Mouse (Mus musculus) embryonic stem cell, embryonic (primary cell): ENCODE measurements around the gene Ppp1r11.

ENCODE experiments used
- CTCF ChIA-PET, 4 experiments: fragments of 300-600 bp in 2 of 4; fragments of 350-600 bp in 2 of 4; sonication (Branson Sonifier 250); formaldehyde crosslinking; loops; one replicate each; lab custom pipeline; 2022; ENCODE audit warnings: inconsistent platforms in 2 of 4; lab: Charles Lee
- POLR2A ChIA-PET, 4 experiments: fragments of 300-600 bp in 2 of 4; fragments of 350-600 bp in 2 of 4; sonication (Branson Sonifier 250); formaldehyde crosslinking; loops; one replicate each; lab custom pipeline; 2022; ENCODE audit warnings: antibody characterized with exemption in 4 of 4, inconsistent platforms in 1 of 4; lab: Charles Lee

Gene Ppp1r11

GRCm38 (mm10) chr17:36950981-36951947, at the start of gene Ppp1r11:
Ppp1r11 (minus strand) TSS chr17:36951741.
- ChIA-PET POLR2A (interaction anchor here in 3 of 4 experiments (0.6 to 2.5 kb wide), 23 partner anchors 9 to 129 kb away, joined by 3 to 15 read pairs (median 4); partner anchors contain the start of gene 2410137M14Rik (in 1 of the 3)), CTCF (interaction anchor here in 1 of 4 experiments (0.6 kb wide), 1 partner anchor 37 kb away, joined by 4 read pairs; no protein-coding TSS in a partner anchor)

GRCm38 (mm10) chr17:37000863-37001262, 49.3 kb upstream of the Ppp1r11 start, which contains the start of gene Zfp57:
Zfp57 (plus strand) TSS chr17:37001163.
- ChIA-PET POLR2A (interaction anchor here (0.6 to 32.1 kb wide), 30 partner anchors 9 to 718 kb away, joined by 3 to 469 read pairs (median 6); partner anchors contain the start of genes 2410137M14Rik (in 2 of the 4), Mog (in 2 of the 4), Gabbr1 (in 1 of the 4) and H2-M5 (in 1 of the 4)), CTCF (interaction anchor here in 2 of 4 experiments (0.6 to 1.3 kb wide), 5 partner anchors 21 to 1003 kb away, joined by 3 to 4 read pairs (median 3); no protein-coding TSS in a partner anchor)

DNA sequence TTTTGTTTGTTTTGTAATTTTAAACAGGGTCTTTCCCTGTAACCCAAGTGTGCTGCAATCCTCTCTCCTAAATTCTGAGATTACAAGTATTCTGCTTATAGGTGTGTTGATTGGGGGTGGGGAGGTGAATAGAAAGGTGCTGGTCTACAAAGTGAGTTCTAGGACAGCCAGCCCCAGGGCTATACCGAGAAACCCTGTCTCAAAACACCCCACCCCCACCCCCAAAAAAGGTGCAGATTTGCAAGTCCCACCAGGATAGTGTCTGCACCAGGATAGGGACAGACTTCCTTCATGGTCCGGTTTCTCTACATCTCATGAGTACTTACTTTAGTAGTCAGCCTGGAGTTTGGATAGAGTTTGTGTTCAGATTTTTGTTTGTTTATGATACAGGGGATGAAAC, 46.9 kb upstream of the Ppp1r11 start:
- POLR2A ChIA-PET: interaction anchor here (0.5 to 32.1 kb wide), 45 partner anchors 9 to 217 kb away, joined by 3 to 469 read pairs (median 11); partner anchors contain the start of genes 2410137M14Rik (in 3 of the 4), H2-M5 (in 3 of the 4), Znrd1 (in 3 of the 4) and Znrd1as (in 3 of the 4)
- CTCF ChIA-PET: interaction anchor here in 2 of 4 experiments (1.0 to 1.5 kb wide), 2 partner anchors 9 to 51 kb away, joined by 3 read pairs; no protein-coding TSS in a partner anchor

- ChIA-PET CTCF (interaction anchor here in 3 of 4 experiments (0.7 to 1.5 kb wide), 11 partner anchors 10 to 1208 kb away, joined by 3 to 6 read pairs (median 3); partner anchors contain the start of genes Znrd1 (in 1 of the 3) and Znrd1as (in 1 of the 3)), POLR2A (interaction anchor here (0.5 to 32.1 kb wide), 81 partner anchors 8 to 1078 kb away, joined by 3 to 469 read pairs (median 5); partner anchors contain the start of genes 2410137M14Rik (in 4 of the 4), Gabbr1 (in 4 of the 4), H2-M5 (in 3 of the 4) and Mog (in 2 of the 4))
These were observed 45.6 kb upstream of the Ppp1r11 start for GRCm38 (mm10) chr17:36997033-36997735.

GRCm38 (mm10) chr17:36995448-36995847, 43.9 kb upstream of the Ppp1r11 start:
- ChIA-PET CTCF (interaction anchor here in 2 of 4 experiments (0.7 to 1.3 kb wide), 3 partner anchors 23 to 85 kb away, joined by 3 to 6 read pairs (median 4); no protein-coding TSS in a partner anchor), POLR2A (interaction anchor here (0.7 to 32.1 kb wide), 44 partner anchors 8 to 88 kb away, joined by 3 to 469 read pairs (median 7); partner anchors contain the start of genes 2410137M14Rik (in 4 of the 4), Znrd1 (in 3 of the 4), Znrd1as (in 3 of the 4) and Gabbr1 (in 2 of the 4))

- ChIA-PET POLR2A (interaction anchor here (0.5 to 32.1 kb wide), 29 partner anchors 8 to 159 kb away, joined by 3 to 469 read pairs (median 11); partner anchors contain the start of genes 2410137M14Rik (in 4 of the 4), H2-M5 (in 1 of the 4), Ppp1r11 (in 1 of the 4) and Znrd1 (in 1 of the 4)), CTCF (interaction anchor here in 1 of 4 experiments (1.2 kb wide), 1 partner anchor 22 kb away, joined by 6 read pairs; no protein-coding TSS in a partner anchor)
These were observed 43.0 kb upstream of the Ppp1r11 start for GRCm38 (mm10) chr17:36994528-36994927.

- CTCF ChIA-PET: interaction anchor here in 2 of 4 experiments (0.6 to 0.7 kb wide), 2 partner anchors 35 to 56 kb away, joined by 3 to 4 read pairs; no protein-coding TSS in a partner anchor
- POLR2A ChIA-PET: interaction anchor here (0.5 to 32.1 kb wide), 31 partner anchors 8 to 90 kb away, joined by 3 to 469 read pairs (median 6); partner anchors contain the start of genes 2410137M14Rik (in 3 of the 4), H2-M5 (in 1 of the 4) and Ppp1r11 (in 1 of the 4)
These were observed 42.3 kb upstream of the Ppp1r11 start for GRCm38 (mm10) chr17:36993770-36994325.

GRCm38 (mm10) chr17:36992336-36993104, 41.0 kb upstream of the Ppp1r11 start:
- CTCF ChIA-PET: interaction anchor here (0.6 to 1.2 kb wide), 6 partner anchors 9 to 1113 kb away, joined by 3 to 5 read pairs (median 3); partner anchors contain the start of genes 2410137M14Rik (in 1 of the 4) and Dhx16 (in 1 of the 4)
- POLR2A ChIA-PET: interaction anchor here (0.7 to 32.1 kb wide), 26 partner anchors 8 to 213 kb away, joined by 3 to 469 read pairs (median 6); partner anchors contain the start of genes 2410137M14Rik (in 3 of the 4), H2-M5 (in 1 of the 4), Trim26 (in 1 of the 4) and Zfp57 (in 1 of the 4)

- POLR2A ChIA-PET: interaction anchor here in 2 of 4 experiments (0.9 to 32.1 kb wide), 16 partner anchors 6 to 56 kb away, joined by 3 to 469 read pairs (median 10); partner anchors contain the start of genes 2410137M14Rik (in 2 of the 2), H2-M5 (in 1 of the 2), Mog (in 1 of the 2) and Zfp57 (in 1 of the 2)
- CTCF ChIA-PET: interaction anchor here in 1 of 4 experiments (1.1 kb wide), 1 partner anchor 76 kb away, joined by 5 read pairs; no protein-coding TSS in a partner anchor
These were observed 39.1 kb upstream of the Ppp1r11 start for GRCm38 (mm10) chr17:36990630-36991029.

- ChIA-PET POLR2A (interaction anchor here (0.5 to 10.9 kb wide), 40 partner anchors 8 to 94 kb away, joined by 3 to 469 read pairs (median 4); partner anchors contain the start of genes 2410137M14Rik (in 3 of the 4), Znrd1 (in 2 of the 4), Znrd1as (in 2 of the 4) and Mog (in 1 of the 4)), CTCF (interaction anchor here in 3 of 4 experiments (0.6 to 1.1 kb wide), 5 partner anchors 14 to 96 kb away, joined by 3 to 5 read pairs (median 3); no protein-coding TSS in a partner anchor)
These were observed 37.9 kb upstream of the Ppp1r11 start, which contains the start of gene H2-M5 for GRCm38 (mm10) chr17:36989437-36989836. H2-M5 (minus strand) TSS chr17:36989537.

DNA sequence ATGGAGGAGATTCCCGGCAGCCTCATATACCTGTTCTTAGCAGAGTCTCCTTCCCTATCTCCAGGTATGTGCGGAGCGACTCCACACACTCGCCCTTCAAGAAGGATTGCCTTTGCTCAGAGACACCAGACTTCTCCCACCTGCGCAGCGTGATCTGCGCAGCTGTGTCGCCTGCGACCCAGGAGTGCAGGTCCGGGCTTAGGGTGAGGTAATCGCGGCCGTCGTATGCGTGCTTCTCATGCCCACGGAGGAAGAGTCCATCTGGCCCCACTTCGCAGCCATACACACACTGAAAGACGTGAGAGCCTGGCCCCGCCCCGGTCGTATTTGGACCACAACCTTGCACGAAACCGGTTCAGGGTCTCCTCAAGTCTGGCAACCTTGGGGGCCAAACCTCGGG, 36.9 kb upstream of the Ppp1r11 start:
- ChIA-PET POLR2A (interaction anchor here (0.5 to 10.9 kb wide), 35 partner anchors 8 to 908 kb away, joined by 3 to 469 read pairs (median 5); partner anchors contain the start of genes 2410137M14Rik (in 1 of the 4), Gabbr1 (in 1 of the 4), Ppp1r11 (in 1 of the 4) and Trim26 (in 1 of the 4)), CTCF (interaction anchor here in 2 of 4 experiments (0.5 to 1.0 kb wide), 2 partner anchors 55 to 96 kb away, joined by 3 to 6 read pairs; no protein-coding TSS in a partner anchor)

DNA sequence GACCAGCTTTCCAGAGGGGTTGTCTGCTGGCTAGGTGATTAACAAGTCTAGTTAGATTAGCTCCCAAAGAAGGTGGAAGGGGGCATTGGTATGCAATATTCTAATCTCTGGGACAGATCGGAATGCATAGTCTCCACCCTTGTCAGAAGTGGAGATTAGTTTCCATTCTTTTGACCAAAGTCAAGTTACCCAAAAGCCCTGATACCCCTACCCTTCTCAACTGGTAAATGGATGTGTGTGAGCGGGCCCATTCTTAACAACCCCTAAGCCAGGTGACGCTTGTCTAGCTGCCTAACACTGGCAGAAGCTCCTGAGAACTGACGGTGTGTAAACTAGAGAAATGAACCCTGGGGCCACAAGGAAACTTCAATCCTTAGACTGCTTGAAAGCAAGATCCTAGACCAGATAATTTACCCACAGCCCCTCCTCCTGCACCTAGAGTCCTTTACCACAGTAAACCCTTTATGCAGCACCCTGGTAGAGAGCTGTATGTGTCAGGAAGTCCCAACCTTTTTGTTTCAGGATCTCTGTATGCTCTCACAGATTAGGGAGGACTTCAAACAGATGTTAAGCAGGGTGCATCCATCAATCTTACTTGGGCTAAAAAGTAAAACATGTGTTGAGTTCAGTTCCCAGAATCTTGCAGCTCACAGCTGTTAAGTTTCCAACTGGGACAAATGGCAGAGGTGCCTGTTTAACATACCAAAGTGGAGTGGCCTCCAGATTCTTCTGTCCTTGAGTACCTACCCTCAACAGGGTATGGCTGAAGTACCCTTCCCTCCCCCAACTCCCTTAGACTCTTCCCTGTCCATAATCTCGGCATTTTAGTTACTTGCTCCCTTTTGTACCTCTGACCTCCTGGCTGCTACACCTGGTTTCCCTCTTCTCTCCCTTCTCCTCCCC, 31.0 kb upstream of the Ppp1r11 start:
- ChIA-PET CTCF (interaction anchor here in 2 of 4 experiments (0.7 to 2.1 kb wide), 5 partner anchors 15 to 159 kb away, joined by 3 to 7 read pairs (median 3); no protein-coding TSS in a partner anchor), POLR2A (interaction anchor here (0.6 to 10.9 kb wide), 70 partner anchors 9 to 215 kb away, joined by 3 to 469 read pairs (median 7); partner anchors contain the start of genes Gabbr1 (in 4 of the 4), Trim26 (in 2 of the 4), Zfp57 (in 2 of the 4) and Znrd1 (in 2 of the 4))

DNA sequence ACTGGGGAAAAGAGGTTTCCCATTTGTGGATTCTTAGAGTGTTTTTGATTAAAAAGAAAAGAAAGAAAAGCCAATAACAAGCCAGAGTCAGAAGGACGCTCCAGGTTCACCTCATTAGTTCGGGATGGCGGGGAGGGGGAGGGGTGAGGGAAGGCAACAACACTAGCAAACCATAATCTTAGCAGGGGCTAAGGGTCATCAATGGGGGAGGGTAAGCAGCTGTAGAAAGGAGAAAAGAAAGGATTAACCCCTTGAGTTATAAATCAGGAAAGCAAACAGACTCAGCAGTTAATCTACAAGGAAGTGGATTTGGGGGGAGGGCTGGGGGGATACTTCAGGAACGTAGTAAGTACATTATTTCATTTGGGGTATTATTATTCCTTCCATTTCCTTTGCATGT, 30.3 kb upstream of the Ppp1r11 start:
- ChIA-PET CTCF (interaction anchor here in 2 of 4 experiments (0.7 to 2.1 kb wide), 5 partner anchors 15 to 158 kb away, joined by 3 to 7 read pairs (median 3); no protein-coding TSS in a partner anchor), POLR2A (interaction anchor here (0.6 to 10.9 kb wide), 66 partner anchors 7 to 209 kb away, joined by 3 to 469 read pairs (median 9); partner anchors contain the start of genes Gabbr1 (in 4 of the 4), H2-M5 (in 2 of the 4), Trim26 (in 2 of the 4) and Zfp57 (in 2 of the 4))
